Mouse (Mus musculus) lung, adult 2 months (tissue): ENCODE measurements around the gene Cops3. TPM values are rescaled to one million over a fixed set of nuclear protein-coding genes. Genes with fewer than 3 reads are reported as not detected.

ENCODE experiments used
- DNase-seq: peaks from one replicate; pipeline ENCODE4 v3.0.0; 2022
- H3K4me1 ChIP-seq: fragments of 200-500 bp; 2 replicates; pipeline ENCODE4 v1.6.1; 2011; ENCODE audit warnings: low read length; ENCODE audit not compliant: control insufficient read depth, insufficient read depth
- H3K4me3 ChIP-seq: fragments of 200-500 bp; replicated peaks from 2 replicates; pipeline ENCODE3; 2011; ENCODE audit warnings: low read depth, mild to moderate bottlenecking, control low read depth, low read length; ENCODE audit errors: extremely low read depth
- CTCF ChIP-seq: fragments of 200-500 bp; IDR thresholded peaks from 2 replicates; pipeline ENCODE4 v1.5.1; 2011; ENCODE audit warnings: mild to moderate bottlenecking, low read length, control low read depth; ENCODE audit not compliant: insufficient read depth
- POLR2A ChIP-seq: fragments of 200-500 bp; IDR thresholded peaks from 2 replicates; pipeline ENCODE4 v1.6.1; 2011; ENCODE audit warnings: low read depth, mild to moderate bottlenecking, control low read depth, low read length, borderline replicate concordance; ENCODE audit errors: extremely low read depth
- WGBS: fragments of 180-500 bp; shearing (Covaris S2); methylation state at CpG from one replicate; pipeline ENCODE4 v1.1.7; 2018; 5-methylcytosine and 5-hydroxymethylcytosine counted together
- polyA plus RNA-seq: library from polyadenylated mRNA; depleted of rRNA; stranded (reverse); fragments of >200 nt; gene quantifications from 2 replicates; pipeline ENCODE4 v1.2.3, GENCODE M21; 2012; rRNA removed

Gene Cops3
- polyA plus RNA-seq, 1 experiment, result 17.7 TPM

DNA sequence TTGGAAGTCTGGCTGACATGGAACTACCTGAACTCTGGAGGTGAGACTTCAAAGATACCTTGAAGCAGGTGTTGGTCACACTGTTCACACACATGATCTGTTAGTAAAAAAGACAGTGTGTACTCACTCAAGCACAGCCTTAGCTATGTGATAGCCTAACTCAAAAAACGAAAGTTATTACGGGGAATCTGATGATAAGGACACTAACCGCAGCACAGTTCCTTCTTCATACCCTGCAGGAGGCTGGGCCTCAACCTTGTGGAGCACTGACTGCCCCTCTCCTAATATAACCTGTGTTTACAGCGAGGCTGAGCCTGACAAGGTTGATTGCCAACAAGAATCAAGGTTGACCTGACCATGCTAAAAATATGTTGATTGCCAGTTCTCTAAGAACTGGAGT lies 65.1 kb downstream of the Cops3 start:
- WGBS, result 76% methylated on average over 4 of the region's 4 CpGs
- no peak for DNase-seq
- H3K4me1 ChIP-seq, result 0 out of 2 replicates have a peak, but pooled peaks cover under 1% of the 10 kb centered on the region
- no peak for TF ChIP-seq POLR2A
- no peak for TF ChIP-seq CTCF
- no peak overlapping the region for H3K4me3 ChIP-seq

DNA sequence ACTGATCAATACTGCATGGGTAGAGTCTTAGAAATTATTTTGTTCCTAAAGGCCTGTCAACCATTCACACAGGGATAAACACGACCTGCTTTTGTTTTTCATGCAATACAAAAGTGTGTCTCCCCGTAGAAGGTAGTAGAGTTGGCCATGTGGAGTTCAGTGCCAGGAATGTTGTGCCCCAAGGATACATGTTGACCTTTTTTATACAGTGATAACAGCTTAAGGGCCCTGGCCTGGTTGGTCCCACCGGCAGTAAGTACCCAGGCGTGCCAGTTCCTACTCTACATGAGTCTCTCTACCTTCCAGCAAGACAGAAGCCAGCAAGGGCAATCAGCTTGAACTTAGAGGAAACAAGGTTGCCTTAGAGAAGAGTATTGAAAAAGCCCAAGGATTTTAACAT lies 66.7 kb downstream of the Cops3 start:
- H3K4me1 ChIP-seq, result no peaks in the 10 kb centered on the region
- no peak for DNase-seq
- TF ChIP-seq CTCF (no peak), POLR2A (no peak)
- H3K4me3 ChIP-seq, result no peak overlapping the region
- WGBS, result 77% methylated on average over 4 of the region's 4 CpGs

DNA sequence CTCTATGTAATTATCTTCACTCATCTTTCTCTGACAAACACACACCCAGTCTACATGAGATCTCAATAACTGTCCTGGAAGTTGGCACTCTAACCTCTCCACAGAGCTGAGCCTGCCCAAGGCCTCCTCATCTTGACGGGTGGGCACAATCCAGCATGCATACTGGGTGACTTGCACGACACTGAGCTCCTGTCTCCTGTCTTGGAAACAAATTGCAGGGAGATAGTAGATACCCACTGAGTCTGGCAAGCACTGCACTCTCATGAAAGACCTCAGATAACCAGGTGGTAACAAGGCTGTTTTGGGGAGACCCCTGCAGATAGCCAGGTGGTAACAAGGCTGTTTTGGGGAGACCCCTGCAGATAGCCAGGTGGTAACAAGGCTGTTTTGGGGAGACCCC lies 67.3 kb downstream of the Cops3 start:
- no peak for DNase-seq
- H3K4me1 ChIP-seq, result no peaks in the 10 kb centered on the region
- no peak overlapping the region for H3K4me3 ChIP-seq
- no peak for TF ChIP-seq CTCF
- no peak for TF ChIP-seq POLR2A
- WGBS, result 84% methylated on average over 2 of the region's 2 CpGs

DNA sequence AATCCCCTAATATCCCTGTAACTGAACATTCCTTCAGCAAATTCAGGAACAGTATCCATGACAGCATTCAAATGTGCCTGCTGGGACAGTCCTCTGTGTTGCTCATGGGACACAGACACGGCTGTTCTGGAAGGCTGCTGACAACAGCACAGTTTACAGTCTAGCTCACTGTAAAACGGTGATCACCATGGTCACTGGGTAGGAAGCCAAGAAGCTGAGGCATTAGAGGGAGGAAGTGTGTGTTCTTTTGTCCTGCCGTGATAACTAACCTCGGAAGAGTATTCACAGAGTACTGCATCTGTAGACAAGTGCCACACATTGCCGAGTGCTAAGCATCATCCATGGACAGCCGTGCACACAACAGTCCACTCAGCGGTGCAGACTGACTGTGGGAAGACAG lies 68.9 kb downstream of the Cops3 start:
- WGBS, result 73% methylated on average over 7 of the region's 7 CpGs
- Histone ChIP-seq H3K4me3 (no peak overlapping the region), H3K4me1 (no peaks in the 10 kb centered on the region)
- TF ChIP-seq CTCF (no peak), POLR2A (no peak)
- no peak for DNase-seq

DNA sequence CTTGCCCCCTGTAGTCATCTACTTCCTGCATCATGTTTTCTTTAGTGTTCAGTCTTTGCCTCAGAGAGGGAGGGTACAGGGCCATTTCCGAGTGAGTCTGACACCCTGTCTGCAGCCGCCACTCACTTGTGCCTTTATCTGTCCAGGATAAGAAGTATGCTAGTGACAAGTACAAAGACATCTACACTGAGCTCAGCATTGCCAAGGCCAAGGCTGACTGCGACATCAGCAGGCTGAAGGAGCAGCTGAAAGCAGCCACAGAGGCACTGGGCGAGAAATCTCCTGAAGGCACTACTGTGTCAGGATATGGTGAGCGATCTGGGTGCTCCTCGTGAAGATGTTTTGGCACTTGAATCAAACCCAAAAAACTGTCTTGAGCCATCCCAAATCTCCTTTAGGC lies 69.9 kb downstream of the Cops3 start:
- 75% methylated on average over 6 of the region's 6 CpGs for WGBS
- no peaks in the 10 kb centered on the region for H3K4me1 ChIP-seq
- TF ChIP-seq CTCF (no peak), POLR2A (no peak)

DNA sequence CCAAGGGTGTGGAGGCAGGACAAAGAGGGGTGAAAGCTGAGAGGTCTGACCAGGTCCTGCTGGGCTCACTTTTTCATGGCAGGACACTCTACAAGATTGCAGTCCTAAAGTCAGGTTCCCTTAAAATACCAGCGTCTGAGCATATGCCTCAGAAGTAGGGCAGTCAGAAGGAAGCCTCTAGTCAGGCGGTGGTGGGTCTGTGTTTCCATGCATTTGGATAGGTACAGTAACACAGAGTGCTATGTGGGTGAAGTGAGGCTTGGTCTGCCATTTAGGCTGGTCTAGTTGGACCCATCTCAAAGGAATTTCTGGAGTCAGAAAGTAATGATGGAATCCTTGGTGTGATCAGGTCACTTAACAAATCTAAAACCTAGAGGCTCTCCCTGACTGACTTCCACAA lies 70.3 kb downstream of the Cops3 start:
- no peak for DNase-seq
- TF ChIP-seq CTCF (no peak), POLR2A (no peak)
- 93% methylated on average over 2 of the region's 2 CpGs for WGBS
- Histone ChIP-seq H3K4me1 (no peaks in the 10 kb centered on the region), H3K4me3 (no peak overlapping the region)

More for the DNA sequence above, 69.9 kb downstream of the Cops3 start:
- H3K4me3 ChIP-seq, result no peak overlapping the region
- DNase-seq, result no peak

Other genes starting within 250 kb of the Cops3 start
- gene Olfr223, start 246.5 kb downstream of the Cops3 start, polyA plus RNA-seq, result not detected in 2 replicates
- 164 and 239 TPM in 2 replicates for gene Mprip, start 178.5 kb downstream of the Cops3 start, polyA plus RNA-seq
- 2.0 and 2.9 TPM in 2 replicates for gene Pld6, start 52.2 kb downstream of the Cops3 start, polyA plus RNA-seq
- 58.9 and 59.6 TPM in 2 replicates for gene Flcn, start 29.8 kb downstream of the Cops3 start, polyA plus RNA-seq
- 18.5 and 19.0 TPM in 2 replicates for gene Nt5m, start 391 bp downstream of the Cops3 start, polyA plus RNA-seq
- 21.2 and 21.5 TPM in 2 replicates for gene Med9, start 108.4 kb upstream of the Cops3 start, polyA plus RNA-seq
- 3.0 and 4.3 TPM in 2 replicates for gene Rasd1, start 125.1 kb upstream of the Cops3 start, polyA plus RNA-seq
- gene Pemt, start 206.7 kb upstream of the Cops3 start, polyA plus RNA-seq, result 6.4 and 7.0 TPM in 2 replicates